Mouse (Mus musculus) ES-Bruce4 (cell line): ENCODE data around the gene Grik2. TPM values are rescaled to one million over a fixed set of nuclear protein-coding genes. Genes with fewer than 3 reads are reported as not detected.
"Not testable (repeated sequence)": the region's sequence is repeated elsewhere in the genome, so short reads cannot be mapped to it uniquely, and the experiment has no call there.

Experiments
- H3K27ac ChIP-seq: 2 replicates; pipeline ENCODE4 v1.5.1; 2012; ENCODE audit warnings: low read length, inconsistent platforms; ENCODE audit not compliant: insufficient read depth
- H3K27me3 ChIP-seq: 2 replicates; pipeline ENCODE4 v1.6.1; 2012; ENCODE audit warnings: mild to moderate bottlenecking, low read length, inconsistent platforms; ENCODE audit not compliant: control insufficient read depth, poor library complexity, insufficient read depth, severe bottlenecking
- H3K36me3 ChIP-seq: 2 replicates; pipeline ENCODE4 v1.6.1; 2012; ENCODE audit warnings: inconsistent platforms, mild to moderate bottlenecking, low read length, moderate library complexity; ENCODE audit not compliant: control insufficient read depth, poor library complexity, insufficient read depth, severe bottlenecking
- H3K4me1 ChIP-seq: one replicate; pipeline ENCODE4 v1.8.1; 2011; ENCODE audit warnings: low read length; ENCODE audit not compliant: control insufficient read depth, insufficient read depth
- H3K4me3 ChIP-seq: 2 replicates; pipeline ENCODE4 v1.5.1; 2011; ENCODE audit warnings: low read depth, mild to moderate bottlenecking, low read length
- H3K9ac ChIP-seq: 2 replicates; pipeline ENCODE4 v1.6.1; 2012; ENCODE audit warnings: low read depth, mild to moderate bottlenecking, inconsistent platforms; ENCODE audit not compliant: poor library complexity, severe bottlenecking
- H3K9me3 ChIP-seq: replicated peaks from 2 replicates; pipeline ENCODE4 v1.6.1; 2012; ENCODE audit warnings: mild to moderate bottlenecking, low read length, inconsistent platforms; ENCODE audit not compliant: control insufficient read depth, poor library complexity, insufficient read depth, severe bottlenecking
- CTCF ChIP-seq: IDR thresholded peaks from one replicate; pipeline ENCODE4 v1.8.1; 2011; ENCODE audit warnings: low read depth, low read length
- EP300 ChIP-seq: IDR thresholded peaks from 2 replicates; pipeline ENCODE4 v1.6.1; 2011; ENCODE audit warnings: low read depth, low read length; ENCODE audit not compliant: insufficient read depth
- POLR2A ChIP-seq: IDR thresholded peaks from one replicate; pipeline ENCODE4 v1.8.1; 2011; ENCODE audit warnings: low read length; ENCODE audit not compliant: insufficient read depth
- polyA plus RNA-seq: library from polyadenylated mRNA; stranded (reverse); fragments of >200 nt; gene quantifications from 2 replicates; pipeline ENCODE4 v1.2.4, GENCODE M21; 2011; ENCODE audit warnings: low read depth; ENCODE audit not compliant: missing spikeins, insufficient read depth, insufficient read length

Grik2 gene
- polyA plus RNA-seq, 1 experiment: not detected

GRCm38 (mm10) chr10:49191291-49191690, 597.3 kb downstream of the Grik2 start:
- no peak for TF ChIP-seq CTCF
- Histone ChIP-seq H3K27me3 (no peaks in the 10 kb centered on the region), H3K36me3 (no peaks in the 10 kb centered on the region)

GRCm38 (mm10) chr10:49154134-49154533, 634.4 kb downstream of the Grik2 start:
- no peak overlapping the region for H3K4me3 ChIP-seq
- H3K36me3 ChIP-seq: no peaks in the 10 kb centered on the region
- H3K27me3 ChIP-seq: no peaks in the 10 kb centered on the region
- TF ChIP-seq CTCF (no peak), POLR2A (no peak), EP300 (no peak)
- H3K27ac ChIP-seq: no peak overlapping the region
- no peaks in the 10 kb centered on the region for H3K4me1 ChIP-seq
- H3K9me3 ChIP-seq: no peaks in the 10 kb centered on the region
- H3K9ac ChIP-seq: no peak overlapping the region

More at GRCm38 (mm10) chr10:49191291-49191690, 597.3 kb downstream of the Grik2 start:
- Histone ChIP-seq H3K27ac (no peak overlapping the region), H3K9ac (no peak overlapping the region), H3K4me3 (no peak overlapping the region), H3K9me3 (no peaks in the 10 kb centered on the region), H3K4me1 (no peaks in the 10 kb centered on the region)

- H3K27ac ChIP-seq, H3K27me3 ChIP-seq, H3K36me3 ChIP-seq, H3K4me3 ChIP-seq, H3K4me1 ChIP-seq, H3K9ac ChIP-seq, H3K9me3 ChIP-seq: not testable (repeated sequence)
These were observed 637.1 kb downstream of the Grik2 start for GRCm38 (mm10) chr10:49151496-49151895.

- no peak overlapping the region for H3K4me3 ChIP-seq
- H3K4me1 ChIP-seq: no peaks in the 10 kb centered on the region
- no peak overlapping the region for H3K27ac ChIP-seq
- no peaks in the 10 kb centered on the region for H3K27me3 ChIP-seq
- no peak overlapping the region for H3K9ac ChIP-seq
- TF ChIP-seq EP300: no peak
- TF ChIP-seq POLR2A: no peak
- TF ChIP-seq CTCF: no peak
- no peaks in the 10 kb centered on the region for H3K9me3 ChIP-seq
- H3K36me3 ChIP-seq: no peaks in the 10 kb centered on the region
These were observed 638.9 kb downstream of the Grik2 start for GRCm38 (mm10) chr10:49149714-49150113.

- Histone ChIP-seq H3K4me3 (no peak overlapping the region), H3K4me1 (no peaks in the 10 kb centered on the region), H3K9ac (no peak overlapping the region), H3K27me3 (no peaks in the 10 kb centered on the region), H3K9me3 (no peaks in the 10 kb centered on the region; the same call in none of the 2 replicates), H3K27ac (no peak overlapping the region), H3K36me3 (no peaks in the 10 kb centered on the region)
- TF ChIP-seq POLR2A (no peak), EP300 (no peak), CTCF (no peak)
These were observed 645.9 kb downstream of the Grik2 start for GRCm38 (mm10) chr10:49142658-49143057.

- Histone ChIP-seq H3K9me3 (no peaks in the 10 kb centered on the region; the same call in none of the 2 replicates), H3K4me3 (no peak overlapping the region), H3K27ac (peak overlapping the region; percentile 72), H3K27me3 (no peaks in the 10 kb centered on the region), H3K4me1 (no peaks in the 10 kb centered on the region), H3K9ac (no peak overlapping the region), H3K36me3 (no peaks in the 10 kb centered on the region)
- TF ChIP-seq EP300: no peak
- no peak for TF ChIP-seq CTCF
These were observed 651.8 kb downstream of the Grik2 start for GRCm38 (mm10) chr10:49136816-49137215.
